Mouse (Mus musculus) layer of hippocampus, adult 18-20 months (tissue): ENCODE data around the gene Syne1. TPM values are rescaled to one million over a fixed set of nuclear protein-coding genes. Genes with fewer than 3 reads are reported as not detected.

Source experiments
- DNase-seq, 2 experiments: peaks; one replicate each; pipeline ENCODE4 v3.0.0; 2022; ENCODE audit warnings: low spot score in 2 of 2
- long read RNA-seq: library from polyadenylated mRNA; stranded (forward); transcript quantifications from one replicate; pipeline ENCODE4 v2.0.0, GENCODE M21; 2021
- total RNA-seq, 2 experiments: library from RNA; stranded (reverse); gene quantifications; 2 replicates each; pipeline ENCODE4 v1.2.3; 2021

Syne1 gene
- total RNA-seq: 100 to 1,000 TPM; 296 to 313 TPM
- long read RNA-seq, full-length matches to known transcripts: 71 of 236 reads
- long read RNA-seq, partial matches to known transcripts: 48 of 236 reads
- long read RNA-seq, other reads (novel, unspliced or antisense): 117 of 236 reads

- DNase-seq: no peak
Measured at GRCm38 (mm10) chr10:5551382-5551781, at the start of gene Syne1. Gene Syne1 (minus strand): TSS chr10:5551482.

GRCm38 (mm10) chr10:5600123-5600522 is 48.8 kb upstream of the Syne1 start:
- DNase-seq: peak; percentile 62 to 89

GRCm38 (mm10) chr10:5596559-5596958 is 45.3 kb upstream of the Syne1 start:
- no peak for DNase-seq

GRCm38 (mm10) chr10:5594457-5594856 is 43.2 kb upstream of the Syne1 start:
- no peak for DNase-seq

GRCm38 (mm10) chr10:5593464-5593863 is 42.2 kb upstream of the Syne1 start, which contains the start of gene Myct1:
Gene Myct1 (plus strand): TSS chr10:5593775.
- no peak for DNase-seq

- DNase-seq: no peak
Measured at GRCm38 (mm10) chr10:5591996-5592395, 40.7 kb upstream of the Syne1 start.

GRCm38 (mm10) chr10:5591061-5591460 is 39.8 kb upstream of the Syne1 start:
- DNase-seq: no peak

GRCm38 (mm10) chr10:5573328-5573727 is 22.0 kb upstream of the Syne1 start:
- DNase-seq: no peak

GRCm38 (mm10) chr10:5571332-5571731 is 20.1 kb upstream of the Syne1 start:
- DNase-seq: no peak

GRCm38 (mm10) chr10:5570059-5570458 is 18.8 kb upstream of the Syne1 start:
- DNase-seq: no peak

GRCm38 (mm10) chr10:5568991-5569390 is 17.7 kb upstream of the Syne1 start:
- DNase-seq: peak in 1 of 2 experiments; percentile 24

- DNase-seq: no peak
Measured at GRCm38 (mm10) chr10:5561706-5562105, 10.4 kb upstream of the Syne1 start.

GRCm38 (mm10) chr10:5560526-5560925 is 9.2 kb upstream of the Syne1 start:
- no peak for DNase-seq

- no peak for DNase-seq
Measured at GRCm38 (mm10) chr10:5558808-5559207, 7.5 kb upstream of the Syne1 start.

GRCm38 (mm10) chr10:5554941-5555340 is 3.7 kb upstream of the Syne1 start:
- DNase-seq: peak in 1 of 2 experiments; percentile 16

- peak; percentile 52 to 65 for DNase-seq
Measured at GRCm38 (mm10) chr10:5550168-5551021, 887 bp downstream of the Syne1 start.

GRCm38 (mm10) chr10:5549871-5550167 is 1.5 kb downstream of the Syne1 start:
- no peak for DNase-seq

GRCm38 (mm10) chr10:5548651-5549050 is 2.6 kb downstream of the Syne1 start:
- no peak for DNase-seq

- DNase-seq: no peak
Measured at GRCm38 (mm10) chr10:5547769-5548168, 3.5 kb downstream of the Syne1 start.

- no peak for DNase-seq
Measured at GRCm38 (mm10) chr10:5546428-5546827, 4.9 kb downstream of the Syne1 start.

- peak; percentile 59 to 79 for DNase-seq
Measured at GRCm38 (mm10) chr10:5528284-5528683, 23.0 kb downstream of the Syne1 start.

- no peak for DNase-seq
Measured at GRCm38 (mm10) chr10:5527634-5528033, 23.6 kb downstream of the Syne1 start.

GRCm38 (mm10) chr10:5522904-5523303 is 28.4 kb downstream of the Syne1 start:
- no peak for DNase-seq
